Mouse (Mus musculus): ENCODE measurements around the gene Psmd13.

The Psmd13 gene

GRCm38 (mm10) chr7:140907131-140907530 is 25.4 kb downstream of the Psmd13 start:
- DNase-seq (ENCODE audit: low read depth, low spot score): no peak

- no peak for DNase-seq (ENCODE audit: low read depth, low spot score)
Measured at GRCm38 (mm10) chr7:140907697-140908096, 25.9 kb downstream of the Psmd13 start.

- DNase-seq (ENCODE audit: low read depth, low spot score): no peak
Measured at GRCm38 (mm10) chr7:140908181-140908580, 26.4 kb downstream of the Psmd13 start.

- DNase-seq (ENCODE audit: low read depth, low spot score): peak; percentile 8
Measured at GRCm38 (mm10) chr7:140908634-140909107, 26.9 kb downstream of the Psmd13 start.

- DNase-seq (ENCODE audit: low read depth, low spot score): no peak
Measured at GRCm38 (mm10) chr7:140912293-140912692, 30.5 kb downstream of the Psmd13 start.

GRCm38 (mm10) chr7:140912846-140913482 is 31.2 kb downstream of the Psmd13 start:
- no peak for DNase-seq (ENCODE audit: low read depth, low spot score)

- no peak for DNase-seq (ENCODE audit: low read depth, low spot score)
Measured at GRCm38 (mm10) chr7:140914031-140914690, 32.4 kb downstream of the Psmd13 start.

GRCm38 (mm10) chr7:140919911-140920310 is 38.1 kb downstream of the Psmd13 start:
- no peak for DNase-seq (ENCODE audit: low read depth, low spot score)

- no peak for DNase-seq (ENCODE audit: low read depth, low spot score)
Measured at GRCm38 (mm10) chr7:140920418-140921029, 38.8 kb downstream of the Psmd13 start, which contains the start of gene Nlrp6. Gene Nlrp6 (plus strand): TSS chr7:140920902.

GRCm38 (mm10) chr7:140921225-140921975 is 39.6 kb downstream of the Psmd13 start:
- DNase-seq (ENCODE audit: low read depth, low spot score): no peak

- no peak for DNase-seq (ENCODE audit: low read depth, low spot score)
Measured at GRCm38 (mm10) chr7:140922398-140923069, 40.8 kb downstream of the Psmd13 start.

- no peak for DNase-seq (ENCODE audit: low read depth, low spot score)
Measured at GRCm38 (mm10) chr7:140923070-140923775, 41.5 kb downstream of the Psmd13 start.

GRCm38 (mm10) chr7:140927181-140927580 is 45.4 kb downstream of the Psmd13 start:
- no peak for DNase-seq (ENCODE audit: low read depth, low spot score)

GRCm38 (mm10) chr7:140938436-140938835 is 56.7 kb downstream of the Psmd13 start:
- DNase-seq (ENCODE audit: low read depth, low spot score): no peak

GRCm38 (mm10) chr7:140938896-140939295 is 57.1 kb downstream of the Psmd13 start:
- no peak for DNase-seq (ENCODE audit: low read depth, low spot score)

- no peak for DNase-seq (ENCODE audit: low read depth, low spot score)
Measured at GRCm38 (mm10) chr7:140939669-140940171, 58.0 kb downstream of the Psmd13 start.

GRCm38 (mm10) chr7:140941222-140942051 is 59.7 kb downstream of the Psmd13 start, which contains the start of gene Pgghg:
Gene Pgghg (plus strand): TSS chr7:140941391.
- peak; percentile 48 for DNase-seq (ENCODE audit: low read depth, low spot score)

- DNase-seq (ENCODE audit: low read depth, low spot score): no peak
Measured at GRCm38 (mm10) chr7:140942341-140942740, 60.6 kb downstream of the Psmd13 start.

GRCm38 (mm10) chr7:140942811-140943210 is 61.0 kb downstream of the Psmd13 start:
- no peak for DNase-seq (ENCODE audit: low read depth, low spot score)

GRCm38 (mm10) chr7:140943356-140943755 is 61.6 kb downstream of the Psmd13 start:
- no peak for DNase-seq (ENCODE audit: low read depth, low spot score)

All from c-Kit-negative CD71-positive TER-119-positive erythroid progenitor cells, embryonic 14.5 days (primary cell).